Mouse (Mus musculus): Measurements from ENCODE around the gene Chrm3.

DNA sequence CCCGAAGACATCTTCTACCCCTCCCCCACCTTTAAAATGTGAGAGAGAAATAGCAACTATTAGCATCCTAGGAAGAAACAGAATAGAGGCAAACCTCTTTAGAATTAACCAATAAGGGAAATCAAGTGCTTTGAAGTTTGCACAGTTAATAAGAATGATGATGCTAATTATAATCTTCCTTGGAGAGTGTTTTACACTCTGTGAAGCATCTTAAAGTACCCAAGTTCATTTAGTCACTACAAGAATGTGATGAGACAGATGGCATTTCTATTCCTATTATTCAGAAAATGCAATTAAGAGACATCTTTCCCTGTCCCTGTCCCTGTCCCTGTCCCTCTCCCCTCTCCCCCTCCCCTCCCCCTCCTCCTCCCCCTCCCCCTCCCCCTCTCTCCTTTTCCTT lies 382.9 kb downstream of the Chrm3 start:
- TF ChIP-seq CTCF (IDR thresholded peaks at IDR 0.05) (no peak), POLR2A (IDR thresholded peaks at IDR 0.05; ENCODE audit: insufficient read depth, low read depth, low read length) (no peak)
